Mouse (Mus musculus) thymus, adult 2 months (tissue): ENCODE data around the gene Nhsl1.

Source experiments
- CTCF ChIP-seq: fragments of 200-500 bp; IDR thresholded peaks from 2 replicates; pipeline ENCODE4 v1.5.1; 2012; ENCODE audit warnings: mild to moderate bottlenecking, control low read depth, low read length, moderate library complexity, borderline replicate concordance; ENCODE audit not compliant: control insufficient read depth, poor library complexity, insufficient read depth; ENCODE audit errors: extremely low read depth
- POLR2A ChIP-seq: fragments of 200-500 bp; IDR thresholded peaks from 2 replicates; pipeline ENCODE4 v1.6.1; 2012; ENCODE audit warnings: mild to moderate bottlenecking, low read length, control low read depth, moderate library complexity; ENCODE audit not compliant: control insufficient read depth, poor library complexity, insufficient read depth; ENCODE audit errors: extremely low read depth

- TF ChIP-seq POLR2A (no peak), CTCF (no peak)
Measured at GRCm38 (mm10) chr10:18400998-18401397, 82.2 kb downstream of the Nhsl1 start.
